Mouse (Mus musculus) neural tube, embryonic 13.5 days (tissue): ENCODE results near the gene Med15. TPM values are rescaled to one million over a fixed set of nuclear protein-coding genes. Genes with fewer than 3 reads are reported as not detected.

Source experiments
- ATAC-seq: fragments of 200-750 bp; cut with Nextera tagmentation; 2 replicates; pipeline ENCODE4 v1.8.0; 2017; ENCODE audit warnings: low read depth, mild to moderate bottlenecking, moderate TSS enrichment, moderate library complexity
- H3K27ac ChIP-seq: fragments of 300-500 bp; sonication (generic); replicated peaks from 2 replicates; pipeline ENCODE4 v1.5.1; 2015; ENCODE audit warnings: moderate library complexity, mild to moderate bottlenecking, inconsistent platforms
- H3K27me3 ChIP-seq: fragments of 300-500 bp; sonication (generic); 2 replicates; pipeline ENCODE4 v1.6.1; 2015; ENCODE audit warnings: mild to moderate bottlenecking, inconsistent platforms
- H3K36me3 ChIP-seq: fragments of 300-500 bp; sonication (generic); 2 replicates; pipeline ENCODE4 v1.6.1; 2015; ENCODE audit warnings: mild to moderate bottlenecking, inconsistent platforms
- H3K4me1 ChIP-seq: fragments of 300-500 bp; sonication (generic); replicated peaks from 2 replicates; pipeline ENCODE4 v1.6.1; 2015; ENCODE audit warnings: inconsistent platforms
- H3K4me2 ChIP-seq: fragments of 300-500 bp; sonication (generic); 2 replicates; pipeline ENCODE4 v1.6.1; 2015; ENCODE audit warnings: inconsistent platforms, mild to moderate bottlenecking, moderate library complexity
- H3K4me3 ChIP-seq: fragments of 300-500 bp; sonication (generic); 2 replicates; pipeline ENCODE4 v1.5.1; 2015; ENCODE audit warnings: mild to moderate bottlenecking, inconsistent platforms
- H3K9ac ChIP-seq: fragments of 300-500 bp; sonication (generic); 2 replicates; pipeline ENCODE4 v1.6.1; 2015; ENCODE audit warnings: moderate library complexity, mild to moderate bottlenecking, inconsistent platforms
- H3K9me3 ChIP-seq: fragments of 300-500 bp; sonication (generic); 2 replicates; pipeline ENCODE4 v1.6.1; 2016; ENCODE audit warnings: inconsistent platforms
- WGBS: fragments of 180-500 bp; shearing (Covaris S2); methylation state at CpG from one replicate; pipeline ENCODE4 v1.1.7; 2015; 5-methylcytosine and 5-hydroxymethylcytosine counted together
- polyA plus RNA-seq: library from polyadenylated mRNA; unstranded; fragments of >200 nt; fragmentation: Nextera tagmentation; extraction: Ambion mirVana; gene quantifications from 2 replicates; pipeline ENCODE4 v1.2.1, GENCODE M21; 2015

The Med15 gene
- 46.6 and 56.0 TPM in 2 replicates for polyA plus RNA-seq

DNA sequence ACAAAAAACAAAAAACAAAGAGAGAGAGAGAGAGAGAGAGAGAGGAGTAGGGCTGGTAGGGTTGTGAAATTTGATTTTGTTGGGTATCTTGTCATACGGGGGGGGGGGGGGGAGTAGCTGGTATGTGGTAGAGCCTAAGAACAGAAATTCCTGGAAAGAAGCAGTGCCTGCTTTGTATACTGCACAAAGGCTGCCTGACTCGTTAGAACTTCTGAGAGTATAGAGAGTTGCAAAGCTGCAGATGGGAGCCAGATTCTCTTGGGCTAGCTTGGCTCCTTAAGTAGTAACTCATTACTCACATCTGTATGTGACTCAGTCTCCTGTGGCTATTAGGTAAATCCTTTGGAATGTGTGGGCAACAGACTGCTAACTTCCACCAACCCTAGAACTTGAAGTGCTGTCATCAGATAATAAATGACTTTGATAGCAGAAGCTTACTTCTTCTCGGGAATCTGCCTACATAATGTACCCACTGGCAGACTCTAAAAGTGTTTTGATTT lies at the start of gene Med15:
Gene Med15, minus strand, starts transcription at position 51 of the 500 bp plus-strand sequence.
- no peak for ATAC-seq
- no peaks in the 10 kb centered on the region for H3K36me3 ChIP-seq
- H3K9me3 ChIP-seq = no peaks in the 10 kb centered on the region
- no peak within 1 kb of the TSS for H3K27ac ChIP-seq
- 0 out of 2 replicates have a peak, but pooled peaks cover under 1% of the 10 kb centered on the region for H3K4me1 ChIP-seq
- no peak within 1 kb of the TSS for H3K4me3 ChIP-seq
- H3K4me2 ChIP-seq = no peak within 1 kb of the TSS
- H3K27me3 ChIP-seq = peaks cover 10% of the 10 kb centered on the region
- WGBS = 57% methylated on average over 3 of the region's 3 CpGs
- no peak within 1 kb of the TSS for H3K9ac ChIP-seq

DNA sequence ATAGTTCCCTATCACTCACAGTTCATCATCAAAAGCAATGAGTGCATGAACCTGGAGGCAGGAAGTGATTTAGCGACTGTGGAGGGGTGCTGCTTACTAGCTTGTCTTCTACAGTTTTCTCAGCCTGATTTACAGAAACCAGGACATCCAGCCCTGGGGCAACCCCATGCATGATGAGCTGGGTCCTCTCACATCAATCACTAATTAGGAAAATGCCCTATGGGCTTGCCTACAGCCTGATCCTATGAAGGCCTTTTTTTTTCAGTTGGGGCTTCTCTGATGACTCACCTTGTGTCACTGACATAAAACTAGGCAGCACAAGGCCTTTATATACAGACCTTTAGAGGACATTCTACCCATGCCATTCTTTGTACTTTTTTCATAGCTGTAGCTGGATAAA lies 47.0 kb upstream of the Med15 start:
- H3K9ac ChIP-seq = no peak overlapping the region
- no peaks in the 10 kb centered on the region for H3K27me3 ChIP-seq
- no peak overlapping the region for H3K4me3 ChIP-seq
- ATAC-seq = no peak
- H3K4me1 ChIP-seq = no peaks in the 10 kb centered on the region
- H3K4me2 ChIP-seq = no peak overlapping the region
- 89% methylated on average over 1 of the region's 1 CpGs for WGBS
- no peaks in the 10 kb centered on the region for H3K9me3 ChIP-seq
- peaks cover 79% of the 10 kb centered on the region for H3K36me3 ChIP-seq
- no peak overlapping the region for H3K27ac ChIP-seq

DNA sequence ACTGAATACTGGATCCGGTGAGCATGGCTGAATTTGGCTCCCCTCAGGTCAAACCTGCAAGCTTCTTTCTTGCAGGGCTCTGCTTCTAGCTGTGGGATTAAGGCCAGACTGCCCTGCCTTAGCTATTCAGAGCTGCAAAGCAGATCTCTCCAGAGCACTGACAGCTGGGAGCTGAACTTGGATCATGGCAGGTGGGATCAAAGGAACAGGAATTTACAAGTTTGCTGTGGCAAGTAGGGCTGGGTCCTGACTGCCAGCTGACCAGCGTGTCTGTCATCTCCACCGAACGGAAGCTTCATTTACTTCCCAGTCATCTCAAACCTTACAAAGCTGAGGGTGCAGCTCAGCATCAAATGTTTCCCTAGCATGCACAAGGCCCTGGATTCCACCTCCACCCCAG lies 45.5 kb upstream of the Med15 start:
- H3K4me1 ChIP-seq = no peaks in the 10 kb centered on the region
- no peak overlapping the region for H3K4me3 ChIP-seq
- no peak overlapping the region for H3K27ac ChIP-seq
- H3K9ac ChIP-seq = no peak overlapping the region
- ATAC-seq = no peak
- H3K4me2 ChIP-seq = no peak overlapping the region
- WGBS = 90% methylated on average over 4 of the region's 4 CpGs
- peaks cover 72% of the 10 kb centered on the region for H3K36me3 ChIP-seq
- H3K9me3 ChIP-seq = no peaks in the 10 kb centered on the region
- no peaks in the 10 kb centered on the region for H3K27me3 ChIP-seq

DNA sequence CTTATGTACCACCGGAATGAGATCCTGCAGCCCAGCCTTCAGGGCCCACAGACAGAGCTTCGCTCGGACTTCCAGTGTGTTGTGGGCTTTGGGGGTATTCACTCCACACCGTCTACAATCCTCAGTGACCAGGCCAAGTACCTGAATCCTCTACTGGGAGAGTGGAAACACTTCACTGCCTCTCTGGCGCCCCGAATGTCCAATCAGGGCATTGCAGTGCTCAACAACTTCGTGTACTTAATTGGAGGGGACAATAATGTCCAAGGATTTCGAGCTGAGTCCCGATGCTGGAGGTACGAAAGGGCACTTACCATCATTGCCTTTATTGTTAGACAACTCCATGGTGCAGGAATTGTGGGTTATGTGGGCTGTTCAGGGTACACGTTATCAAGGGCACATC lies 44.1 kb upstream of the Med15 start:
- Histone ChIP-seq H3K27ac (no peak overlapping the region), H3K9ac (no peak overlapping the region), H3K36me3 (peaks cover 71% of the 10 kb centered on the region), H3K4me3 (no peak overlapping the region), H3K4me1 (no peaks in the 10 kb centered on the region), H3K27me3 (no peaks in the 10 kb centered on the region), H3K4me2 (no peak overlapping the region), H3K9me3 (no peaks in the 10 kb centered on the region)
- 68% methylated on average over 11 of the region's 11 CpGs for WGBS
- ATAC-seq = no peak

DNA sequence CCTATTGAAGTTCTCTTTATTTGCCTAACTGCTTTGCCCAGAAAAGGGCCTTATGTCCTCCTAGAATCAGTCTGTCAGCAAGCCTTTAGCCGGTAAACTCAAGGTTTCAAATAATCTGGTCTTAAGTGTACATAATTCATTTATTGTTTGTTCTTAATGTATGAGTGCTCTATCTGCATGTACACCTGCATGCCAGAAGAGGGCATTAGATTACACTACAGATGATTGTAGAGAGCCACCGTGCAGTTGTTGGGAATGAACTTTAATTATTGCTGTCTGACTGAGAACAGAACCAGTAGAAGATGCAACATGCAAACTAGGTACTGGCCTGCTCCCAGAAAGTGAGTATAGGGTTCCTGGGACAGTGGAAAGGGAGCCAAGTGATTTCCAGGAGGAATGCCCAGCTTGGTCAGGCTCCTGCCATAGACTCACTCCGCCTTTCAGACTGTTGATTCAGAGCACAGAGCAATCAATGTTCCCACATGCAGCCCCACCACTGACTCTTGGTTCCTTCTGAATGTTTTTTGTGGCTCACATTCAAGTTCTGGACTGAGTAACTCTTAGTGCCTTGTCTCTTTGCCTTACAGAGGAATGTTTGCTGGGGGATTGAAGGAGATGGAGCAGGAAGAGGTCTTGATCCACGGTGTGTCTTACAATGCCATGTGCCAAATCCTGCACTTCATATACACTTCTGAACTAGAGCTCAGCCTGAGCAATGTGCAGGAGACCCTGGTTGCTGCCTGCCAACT lies 38.6 kb upstream of the Med15 start:
- H3K27ac ChIP-seq = no peak overlapping the region
- ATAC-seq = no peak
- no peaks in the 10 kb centered on the region for H3K9me3 ChIP-seq
- H3K9ac ChIP-seq = no peak overlapping the region
- peaks cover 70% of the 10 kb centered on the region for H3K36me3 ChIP-seq
- no peak overlapping the region for H3K4me2 ChIP-seq
- WGBS = 76% methylated on average over 4 of the region's 4 CpGs
- H3K4me3 ChIP-seq = no peak overlapping the region
- H3K27me3 ChIP-seq = no peaks in the 10 kb centered on the region
- no peaks in the 10 kb centered on the region for H3K4me1 ChIP-seq

DNA sequence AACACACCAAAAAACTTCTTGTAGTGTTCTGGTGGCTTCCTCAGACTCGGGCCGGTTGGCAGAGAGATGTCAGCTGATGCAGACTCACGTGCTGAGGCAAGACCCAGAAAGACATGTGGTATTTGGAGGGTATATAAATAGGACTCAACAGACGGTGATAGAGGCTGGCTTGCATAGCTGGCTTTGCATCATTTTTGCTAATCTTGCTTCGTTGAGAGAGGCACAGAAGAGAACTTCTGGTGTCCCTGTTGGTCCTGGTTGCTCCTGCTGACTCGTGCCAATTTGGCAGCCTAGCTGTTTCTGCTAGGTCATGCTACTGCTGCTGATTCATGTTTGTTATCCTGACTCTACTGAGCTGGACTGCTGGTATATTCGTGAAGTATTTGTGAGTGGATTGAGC lies 36.1 kb upstream of the Med15 start:
- no peak overlapping the region for H3K9ac ChIP-seq
- WGBS = 86% methylated on average over 7 of the region's 7 CpGs
- H3K27me3 ChIP-seq = no peaks in the 10 kb centered on the region
- no peak overlapping the region for H3K27ac ChIP-seq
- H3K4me2 ChIP-seq = no peak overlapping the region
- H3K9me3 ChIP-seq = no peaks in the 10 kb centered on the region
- ATAC-seq = no peak
- H3K4me1 ChIP-seq = peaks cover 16% of the 10 kb centered on the region; the same call in 1 of the 2 replicates
- no peak overlapping the region for H3K4me3 ChIP-seq
- peaks cover 72% of the 10 kb centered on the region for H3K36me3 ChIP-seq

DNA sequence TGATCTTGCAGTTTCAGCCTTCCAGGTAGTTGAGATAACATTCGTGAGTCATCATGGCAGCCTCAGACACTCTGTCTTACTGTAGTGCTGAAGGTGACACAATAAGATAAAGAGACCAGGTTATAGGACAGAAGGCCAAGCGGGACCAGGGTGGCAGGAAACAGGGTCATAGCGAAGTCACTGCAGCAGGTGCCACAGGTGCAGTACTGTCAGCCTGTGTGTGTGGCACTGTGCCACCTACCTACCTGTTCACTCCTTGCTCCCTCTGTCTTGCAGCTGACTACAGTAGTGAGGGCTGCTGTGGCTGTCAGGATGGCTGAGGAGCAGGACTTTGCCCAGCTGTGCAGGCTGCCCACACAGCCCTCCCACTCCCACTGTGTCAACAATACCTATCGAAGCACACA lies 31.4 kb upstream of the Med15 start:
- no peak for ATAC-seq
- H3K27me3 ChIP-seq = no peaks in the 10 kb centered on the region
- H3K9me3 ChIP-seq = no peaks in the 10 kb centered on the region
- peaks cover 42% of the 10 kb centered on the region for H3K36me3 ChIP-seq
- WGBS = 90% methylated on average over 4 of the region's 4 CpGs
- no peak overlapping the region for H3K4me2 ChIP-seq
- H3K27ac ChIP-seq = no peak overlapping the region
- H3K4me1 ChIP-seq = peaks cover 49% of the 10 kb centered on the region
- H3K4me3 ChIP-seq = no peak overlapping the region
- H3K9ac ChIP-seq = no peak overlapping the region

DNA sequence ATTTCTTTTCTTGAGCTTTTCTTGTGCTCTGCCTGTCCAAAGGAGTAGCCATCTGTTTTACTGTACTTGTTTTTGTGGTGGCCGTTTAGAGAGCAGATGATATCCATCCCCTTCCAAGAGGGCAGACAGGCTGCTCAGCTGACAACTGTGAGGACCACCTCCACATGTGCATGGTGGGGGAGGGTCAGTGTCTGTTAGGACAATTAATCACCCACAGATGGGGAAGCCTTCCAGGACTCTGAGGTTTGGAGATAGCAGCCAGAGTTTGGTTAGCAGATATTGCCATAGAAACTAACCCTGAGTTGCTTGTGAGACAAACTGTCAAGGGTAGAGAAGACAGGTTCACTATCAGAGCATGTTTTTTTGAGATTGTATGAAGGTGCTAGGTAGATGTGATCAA lies 28.4 kb upstream of the Med15 start:
- Histone ChIP-seq H3K9me3 (no peaks in the 10 kb centered on the region), H3K36me3 (peaks cover 15% of the 10 kb centered on the region), H3K9ac (no peak overlapping the region), H3K27ac (no peak overlapping the region), H3K27me3 (peaks cover 6% of the 10 kb centered on the region; the same call in 1 of the 2 replicates), H3K4me1 (peaks cover 56% of the 10 kb centered on the region), H3K4me3 (no peak overlapping the region), H3K4me2 (peak overlapping the region; percentile 72)
- 65% methylated on average over 1 of the region's 1 CpGs for WGBS
- ATAC-seq = no peak

DNA sequence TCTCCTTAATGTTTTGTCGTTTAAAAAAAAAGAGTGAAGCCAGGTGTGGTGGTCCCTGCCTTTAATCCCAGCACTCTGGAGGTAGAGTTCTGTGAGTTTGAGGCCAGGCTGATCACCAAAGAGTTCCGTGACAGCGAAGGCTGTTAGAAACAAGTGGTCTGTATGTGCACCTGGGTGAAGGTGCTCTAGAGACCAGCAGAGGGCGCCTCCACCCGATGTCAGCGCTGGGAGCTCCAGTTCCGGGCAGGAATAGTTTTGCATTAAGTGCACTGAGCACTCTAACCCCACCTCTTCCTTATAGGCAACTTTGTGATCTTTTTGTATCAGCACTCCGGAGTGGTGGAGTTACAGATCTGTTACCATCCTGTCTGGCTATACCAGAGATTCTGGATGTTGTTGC lies 28.0 kb upstream of the Med15 start:
- Histone ChIP-seq H3K4me3 (peak overlapping the region; percentile 70), H3K9me3 (no peaks in the 10 kb centered on the region), H3K4me2 (peak overlapping the region; percentile 72), H3K9ac (peak overlapping the region; percentile 91), H3K36me3 (peaks cover 11% of the 10 kb centered on the region; the same call in 1 of the 2 replicates), H3K27ac (no peak overlapping the region), H3K27me3 (peaks cover 6% of the 10 kb centered on the region; the same call in 1 of the 2 replicates), H3K4me1 (peaks cover 53% of the 10 kb centered on the region)
- WGBS = 35% methylated on average over 8 of the region's 8 CpGs
- no peak for ATAC-seq

DNA sequence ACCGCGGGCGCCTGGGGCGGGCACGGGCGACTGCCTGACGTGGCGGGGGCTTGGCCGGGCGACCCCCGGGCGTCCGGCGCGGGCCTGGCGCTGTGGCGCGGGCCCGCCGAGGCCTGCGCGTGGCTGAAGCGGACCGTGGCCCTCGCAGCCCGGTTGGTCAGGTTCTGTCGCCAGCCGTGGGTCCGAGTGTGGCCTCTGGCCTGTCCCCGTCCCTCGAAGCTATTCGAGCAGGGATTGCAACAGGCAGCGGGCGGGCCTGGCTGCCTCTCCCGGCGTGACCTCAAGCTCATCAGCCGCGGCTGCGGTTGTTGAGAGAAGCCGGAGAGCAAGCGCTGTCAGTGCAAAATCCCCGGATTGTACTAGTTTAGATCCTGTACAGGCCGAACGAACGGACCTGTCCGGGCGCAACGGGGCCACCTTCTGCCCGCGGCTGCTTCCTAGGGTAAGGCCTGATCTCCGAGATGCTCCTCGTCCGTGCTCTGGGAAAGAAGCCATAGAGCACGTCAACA lies 27.2 kb upstream of the Med15 start:
- Histone ChIP-seq H3K27ac (peak overlapping the region; percentile 83), H3K36me3 (0 out of 2 replicates have a peak, but pooled peaks cover 8% of the 10 kb centered on the region), H3K9ac (peak overlapping the region; percentile 91), H3K4me2 (peak overlapping the region; percentile 72), H3K4me1 (peaks cover 46% of the 10 kb centered on the region), H3K4me3 (peak overlapping the region; percentile 70), H3K9me3 (no peaks in the 10 kb centered on the region), H3K27me3 (peaks cover 6% of the 10 kb centered on the region; the same call in 1 of the 2 replicates)
- 2% methylated on average over 54 of the region's 54 CpGs for WGBS
- ATAC-seq = peak; percentile 73

DNA sequence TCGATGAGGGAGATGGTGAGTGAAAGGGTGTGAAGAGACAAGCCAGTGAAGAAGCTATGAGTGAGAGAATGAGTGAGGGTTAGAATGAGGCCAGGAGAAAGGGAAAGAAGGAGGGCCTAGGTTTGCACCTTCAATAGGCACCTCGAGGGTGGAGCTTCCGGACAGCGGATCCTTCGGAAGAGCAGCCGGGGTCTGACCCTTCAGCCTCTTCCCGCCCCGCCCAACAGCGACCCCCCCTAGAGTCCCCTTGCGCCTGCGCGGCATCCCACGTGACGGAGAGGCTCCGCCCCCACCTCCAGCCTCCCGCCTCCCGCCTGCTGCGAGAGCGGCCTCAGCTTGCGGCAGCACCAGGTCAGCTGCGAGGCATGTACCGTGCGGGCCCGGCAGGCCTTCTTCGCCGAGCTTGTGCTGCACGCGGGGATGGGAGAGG lies 26.7 kb upstream of the Med15 start, which contains the start of gene Klhl22:
Gene Klhl22, plus strand, starts transcription at position 275 of the 430 bp plus-strand sequence.
- peaks cover 46% of the 10 kb centered on the region for H3K4me1 ChIP-seq
- WGBS = 1% methylated on average over 25 of the region's 28 CpGs
- H3K27ac ChIP-seq = peak within 1 kb of the TSS; percentile 83
- H3K4me2 ChIP-seq = peak within 1 kb of the TSS; percentile 72
- peak; percentile 93 for ATAC-seq
- H3K9me3 ChIP-seq = no peaks in the 10 kb centered on the region
- H3K9ac ChIP-seq = peak within 1 kb of the TSS; percentile 91
- H3K4me3 ChIP-seq = peak within 1 kb of the TSS; percentile 70
- H3K27me3 ChIP-seq = peaks cover 6% of the 10 kb centered on the region; the same call in 1 of the 2 replicates
- H3K36me3 ChIP-seq = 0 out of 2 replicates have a peak, but pooled peaks cover 5% of the 10 kb centered on the region

DNA sequence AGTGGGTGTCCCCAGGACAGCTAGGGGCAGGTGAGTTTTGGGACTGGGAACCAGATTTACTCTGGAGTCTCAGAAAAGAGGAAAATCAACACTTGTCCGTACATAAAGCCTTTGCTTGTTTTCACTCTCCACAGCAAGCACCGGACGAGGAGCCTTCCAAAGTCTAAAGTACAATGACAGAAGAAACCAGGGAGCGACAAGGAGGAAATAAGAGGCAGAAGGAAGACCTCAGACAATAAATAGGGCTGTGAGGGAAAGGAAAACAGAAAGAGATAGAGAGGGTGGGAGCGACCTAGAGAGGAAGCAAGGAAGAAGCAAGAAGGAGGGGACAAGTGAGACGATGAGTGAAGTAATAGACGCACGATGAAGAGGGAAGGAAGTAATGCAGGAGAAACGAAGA lies 26.2 kb upstream of the Med15 start:
- Histone ChIP-seq H3K27ac (peak overlapping the region; percentile 49; the same call in 1 of the 2 replicates), H3K4me2 (peak overlapping the region; percentile 72), H3K36me3 (0 out of 2 replicates have a peak, but pooled peaks cover 3% of the 10 kb centered on the region), H3K27me3 (peaks cover 6% of the 10 kb centered on the region; the same call in 1 of the 2 replicates), H3K4me3 (peak overlapping the region; percentile 70), H3K9ac (peak overlapping the region; percentile 91), H3K4me1 (peaks cover 41% of the 10 kb centered on the region), H3K9me3 (no peaks in the 10 kb centered on the region)
- WGBS = 63% methylated on average over 9 of the region's 9 CpGs
- ATAC-seq = no peak
